Mouse (Mus musculus) T-helper 1 cell (primary cell): ENCODE data around the gene Osm.

Source experiments
- in situ Hi-C: fragments of 300-600 bp; cut with MboI, MseI; formaldehyde crosslinking; loops from one replicate; pipeline ENCODE4 v1.15.1; 2025; ENCODE audit warnings: high pct_unique_total_duplicates

Gene Osm

GRCm38 (mm10) chr11:4215061-4215460, 21.2 kb upstream of the Osm start:
- in situ Hi-C loops: no loop called here

DNA sequence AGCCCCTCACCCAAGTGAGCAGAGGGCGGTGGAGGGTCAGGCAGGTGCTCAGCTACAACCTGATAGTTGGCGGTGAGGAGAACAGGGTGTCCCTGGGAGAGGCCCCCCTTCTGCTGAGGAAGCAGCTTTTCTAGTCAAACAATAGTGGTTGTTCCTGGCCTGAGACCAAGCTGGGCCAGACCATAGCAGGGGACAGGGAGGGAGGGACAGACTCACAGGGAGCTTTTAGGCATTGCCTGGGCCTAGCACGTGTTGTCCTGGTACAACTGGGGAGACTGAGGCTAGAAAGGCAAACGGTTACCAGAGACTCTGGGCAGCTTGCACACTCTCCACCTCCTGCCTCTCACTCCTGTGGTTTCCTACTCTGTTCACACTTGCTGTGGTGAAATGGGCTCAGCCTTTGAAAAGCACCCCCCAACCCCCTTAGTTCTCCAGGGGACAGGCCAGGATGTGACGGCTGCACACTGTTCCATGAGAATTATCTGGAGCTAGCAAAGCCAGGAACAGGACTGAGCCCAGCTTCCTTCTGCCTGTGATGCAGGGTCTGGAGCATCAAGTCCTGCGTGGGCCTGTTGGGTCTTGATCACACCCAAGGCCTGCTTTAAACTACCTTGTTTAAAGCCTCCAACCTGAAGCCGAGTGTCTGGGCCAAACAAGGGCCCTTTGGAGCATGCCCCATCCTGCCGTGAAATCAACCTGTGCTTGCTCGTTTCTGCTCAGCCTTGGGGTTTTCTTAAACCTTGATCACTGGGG, 19.8 kb upstream of the Osm start:
- in situ Hi-C loops: no loop called here

DNA sequence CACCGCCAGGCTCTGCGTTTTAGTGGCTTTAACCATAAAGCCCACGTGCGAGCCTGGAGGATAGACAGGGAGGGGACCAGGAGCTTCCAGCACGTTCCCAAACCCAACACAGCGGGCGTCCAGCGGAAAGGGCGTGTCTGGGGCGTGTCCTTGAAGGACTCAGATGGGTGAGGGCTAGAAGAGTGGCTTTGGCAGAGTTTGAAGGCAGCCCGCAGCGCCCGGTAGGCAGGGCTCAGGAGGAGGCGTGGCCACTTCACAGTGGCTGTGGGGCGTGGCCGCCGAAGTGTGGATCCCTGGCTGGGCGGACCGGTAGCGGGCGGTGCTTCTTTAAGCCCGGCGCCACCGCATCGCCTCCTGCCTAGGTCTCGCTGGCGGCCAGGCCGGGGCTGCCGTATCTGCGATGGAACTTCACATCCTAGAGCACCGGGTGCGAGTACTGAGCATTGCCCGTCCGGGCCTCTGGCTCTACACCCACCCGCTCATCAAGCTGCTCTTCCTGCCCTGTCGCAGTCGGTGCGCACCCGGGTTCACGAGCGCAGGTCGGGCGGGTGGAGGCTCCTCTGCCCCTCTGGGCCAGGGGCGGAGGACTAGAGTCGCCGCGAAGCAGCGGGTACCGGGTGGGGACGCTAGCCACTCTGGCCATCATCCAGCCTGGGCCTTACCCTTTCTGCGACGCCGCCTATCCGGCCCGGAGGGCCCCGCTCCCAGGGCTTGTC, 18.1 kb upstream of the Osm start, which contains the start of gene Castor1:
Gene Castor1, plus strand, starts transcription at position 312 of the 716 bp plus-strand sequence.
- in situ Hi-C loops: no loop called here

DNA sequence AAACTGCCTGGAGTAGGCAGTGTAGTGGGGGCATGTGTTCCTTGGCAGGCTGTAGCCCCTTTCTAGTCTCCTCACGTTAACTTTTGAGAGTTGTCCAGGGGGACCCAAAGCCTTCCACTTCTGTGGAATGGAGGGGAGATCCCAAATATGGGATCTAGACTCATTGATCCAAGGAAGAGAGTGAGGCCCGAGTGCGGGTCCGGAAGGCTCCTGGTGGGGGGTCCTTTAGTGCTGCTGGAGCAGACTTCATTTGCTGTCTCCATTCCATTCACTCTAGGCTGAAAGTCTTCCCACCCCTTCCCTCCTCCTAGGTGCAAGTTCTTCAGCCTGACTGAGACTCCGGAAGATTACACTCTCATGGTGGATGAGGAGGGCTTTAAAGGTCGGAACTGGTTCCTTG, 17.6 kb upstream of the Osm start:
- in situ Hi-C loops: no loop called here

- in situ Hi-C loops: no loop called here
Observed at GRCm38 (mm10) chr11:4219317-4219751, 16.9 kb upstream of the Osm start.

DNA sequence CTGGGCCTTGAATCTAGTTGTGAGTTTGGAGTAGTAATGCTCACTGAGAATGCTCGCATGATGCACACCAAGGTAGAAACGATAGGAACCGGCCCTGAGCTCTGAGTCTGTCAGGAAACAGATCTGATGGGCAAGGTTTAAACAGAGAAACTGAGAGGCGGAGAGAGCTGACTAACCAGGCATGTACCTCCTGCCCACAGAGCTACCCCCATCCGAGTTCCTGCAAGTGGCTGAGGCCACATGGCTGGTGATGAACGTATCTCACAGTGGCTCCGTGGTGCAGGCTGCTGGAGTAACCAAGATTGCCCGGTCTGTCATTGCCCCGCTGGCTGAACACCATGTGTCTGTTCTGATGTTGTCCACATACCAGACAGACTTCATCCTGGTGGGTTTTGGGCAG, 16.3 kb upstream of the Osm start:
- in situ Hi-C loops: loop anchor here (5.0 kb wide), 1 partner anchor 37 kb away; the partner anchor contains the start of gene Lif

- in situ Hi-C loops: loop anchor here (5.0 kb wide), 1 partner anchor 37 kb away; the partner anchor contains the start of gene Lif
Observed at GRCm38 (mm10) chr11:4220443-4221400, 15.5 kb upstream of the Osm start.

DNA sequence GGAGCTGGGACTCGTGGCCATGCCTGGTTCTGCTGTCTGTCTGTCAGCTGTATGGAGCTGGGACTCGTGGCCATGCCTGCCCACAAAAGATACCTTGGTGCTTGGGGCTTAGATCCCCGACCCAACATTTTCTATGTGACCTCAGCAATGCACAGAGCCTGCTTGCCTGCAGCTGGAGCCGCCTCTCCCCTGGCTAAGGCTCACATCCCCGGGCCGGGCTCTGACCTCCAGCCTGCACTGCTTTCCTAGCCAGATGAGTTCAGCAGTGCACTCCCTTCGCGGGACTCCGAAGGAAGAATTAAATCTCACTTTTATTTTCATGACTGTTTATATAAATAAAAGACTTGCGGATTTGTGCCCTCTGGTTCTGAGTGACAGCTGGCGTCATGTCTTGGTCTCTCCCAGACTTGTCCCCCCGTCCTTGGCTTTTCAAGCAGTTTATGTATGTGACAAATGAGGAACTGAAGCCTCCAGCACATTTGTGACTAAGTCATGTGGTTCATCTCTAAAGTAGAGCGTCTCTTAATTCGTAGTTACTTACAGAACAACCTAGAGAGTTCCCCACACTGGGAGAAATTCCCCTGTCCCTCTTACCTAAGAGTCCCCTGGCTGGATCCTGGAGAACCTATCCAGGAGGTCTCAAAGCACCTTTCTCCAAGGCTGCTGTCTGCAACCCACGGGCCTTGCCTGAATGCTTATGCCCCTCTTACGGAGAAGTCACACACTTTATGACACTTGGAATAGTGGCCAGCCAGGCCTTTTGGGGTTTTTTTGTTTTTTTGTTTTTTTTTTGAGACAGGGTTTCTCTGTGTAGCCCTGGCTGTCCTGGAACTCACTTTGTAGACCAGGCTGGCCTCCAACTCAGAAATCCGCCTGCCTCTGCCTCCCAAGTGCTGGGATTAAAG, 13.9 kb upstream of the Osm start:
- in situ Hi-C loops: loop anchor here (5.0 kb wide), 1 partner anchor 35 kb away; the partner anchor contains the start of gene Lif

- in situ Hi-C loops: loop anchor here (5.0 kb wide), 1 partner anchor 34 kb away; the partner anchor contains the start of gene Lif
Observed at GRCm38 (mm10) chr11:4223393-4224188, 12.6 kb upstream of the Osm start.

DNA sequence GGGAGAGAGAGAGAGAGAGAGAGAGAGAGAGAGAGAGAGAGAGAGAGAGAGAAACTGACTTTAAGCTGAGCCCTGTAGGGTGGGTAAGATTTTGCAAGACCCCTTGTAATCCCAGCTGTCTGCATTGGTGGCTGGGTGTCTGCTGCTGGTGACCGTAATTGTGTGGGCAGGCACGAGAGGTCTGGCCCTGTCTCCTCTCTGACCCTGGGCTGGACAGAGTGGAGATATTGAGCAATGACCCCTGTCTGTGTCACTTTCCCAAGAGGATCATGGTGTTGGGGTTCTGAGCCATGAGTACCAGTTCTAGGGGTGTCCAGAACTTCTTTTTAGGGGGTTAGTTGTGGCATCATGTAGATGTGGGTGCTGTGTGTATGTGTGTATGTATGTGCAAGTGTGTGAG, 12.0 kb upstream of the Osm start:
- in situ Hi-C loops: loop anchor here (5.0 kb wide), 1 partner anchor 33 kb away; the partner anchor contains the start of gene Lif

DNA sequence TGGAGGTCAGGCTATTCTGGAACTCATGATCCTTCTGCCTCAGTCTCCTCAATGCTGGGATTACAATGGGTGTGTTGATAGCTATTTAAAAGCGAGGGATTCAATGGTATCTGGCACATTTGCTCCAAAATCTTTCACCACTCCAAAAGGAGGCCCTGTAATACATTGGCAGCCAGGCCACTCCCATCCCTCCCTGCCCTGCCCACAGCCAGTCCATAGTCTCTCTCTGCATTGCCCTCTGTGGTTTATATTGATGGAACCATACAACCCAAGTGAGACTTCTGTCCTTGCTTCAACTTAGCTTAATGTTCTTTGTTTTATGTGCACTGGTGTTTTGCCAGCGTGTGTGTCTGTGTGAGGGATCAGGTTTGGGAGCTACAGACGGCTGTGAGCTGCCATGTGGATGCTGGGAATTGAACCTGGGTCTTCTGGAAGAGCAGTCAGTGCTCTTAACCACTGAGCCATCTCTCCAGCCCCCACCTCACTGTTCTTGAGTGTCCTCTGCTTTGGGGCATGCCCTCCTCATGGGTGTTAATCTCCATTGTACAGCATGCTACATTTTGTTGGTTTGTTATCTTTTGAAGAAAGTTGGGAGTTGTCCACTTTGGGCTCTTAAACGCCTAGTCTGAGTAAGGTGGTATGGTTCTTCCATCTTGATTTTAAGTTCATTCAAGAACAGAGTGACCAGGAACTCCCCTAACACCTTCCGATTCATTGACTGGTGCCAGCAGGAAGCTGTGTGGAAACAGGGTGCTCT, 9.5 kb upstream of the Osm start:
- in situ Hi-C loops: no loop called here

- in situ Hi-C loops: no loop called here
Observed at GRCm38 (mm10) chr11:4228463-4228862, 7.8 kb upstream of the Osm start.

DNA sequence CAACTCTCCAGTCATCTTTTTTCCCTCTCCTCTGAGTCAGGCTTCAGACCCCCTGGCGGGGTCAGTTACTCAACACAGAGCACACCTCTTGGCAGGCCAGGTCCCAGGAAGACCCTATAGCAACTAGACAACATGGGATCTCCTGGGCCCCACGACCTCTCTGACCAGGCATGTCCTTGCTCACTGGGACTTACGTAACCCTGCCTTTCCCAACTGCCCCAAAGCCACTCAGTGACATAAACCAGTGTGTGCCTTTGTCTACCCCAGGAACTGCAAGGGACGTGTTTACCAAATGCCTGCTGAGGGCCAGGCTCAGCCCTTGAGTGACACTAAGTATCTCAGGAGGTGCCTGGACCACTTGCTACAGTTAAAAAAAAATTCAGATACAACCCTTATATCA, 6.4 kb upstream of the Osm start:
- in situ Hi-C loops: no loop called here

GRCm38 (mm10) chr11:4231435-4231834, 4.8 kb upstream of the Osm start:
- in situ Hi-C loops: no loop called here

DNA sequence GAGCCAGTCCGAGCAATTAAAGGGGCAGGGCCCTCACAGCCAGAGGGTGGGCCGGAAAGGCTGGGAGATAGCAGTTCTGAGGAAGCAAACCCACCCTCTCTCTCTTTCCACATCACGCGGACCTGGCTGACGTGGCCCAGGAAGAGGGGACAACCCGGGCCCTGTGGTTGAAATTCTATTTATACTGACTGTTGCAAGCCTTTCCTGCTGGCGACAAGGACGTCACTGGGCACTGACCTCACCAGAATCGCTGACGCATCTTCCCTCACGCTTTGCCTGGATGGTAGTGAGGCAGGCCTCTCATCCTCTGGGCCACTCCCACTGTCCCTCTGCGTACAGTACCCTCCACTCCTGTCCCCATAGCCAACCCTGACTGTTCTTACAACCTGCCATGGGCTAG, 3.6 kb upstream of the Osm start:
- in situ Hi-C loops: no loop called here

GRCm38 (mm10) chr11:4235052-4235655, 1.1 kb upstream of the Osm start:
- in situ Hi-C loops: no loop called here

- in situ Hi-C loops: no loop called here
Observed at GRCm38 (mm10) chr11:4236546-4237067, 387 bp downstream of the Osm start.

GRCm38 (mm10) chr11:4237389-4237912, 1.2 kb downstream of the Osm start:
- in situ Hi-C loops: no loop called here
